In genomic region chr5:67579725-67580633, GRCm38 (mm10) we compare ENCODE assay signal across 9 mouse cellular contexts. TPM values are rescaled to one million over a fixed set of nuclear protein-coding genes. Genes with fewer than 3 reads are reported as not detected.
DNase-seq lines count a peak whose midpoint lies in the region; ATAC-seq and TF ChIP-seq lines count a peak whose summit lies in the region.
"Had no signal": no experiment of that assay in that cellular context is flagged by ENCODE, and none has a peak within 500 bp of the region (broad histone marks: within the 10 kb centered on the region; RNA-seq: fewer than 3 reads in every experiment).

No protein-coding gene starts in this region.

- H3K4me3 ChIP-seq in forebrain, embryonic 14.5 days (ENCODE audit: low read depth, low read length): no peak overlapping the region
- no peak overlapping the region for H3K4me3 ChIP-seq in forebrain, embryonic 11.5 days (ENCODE audit: low read depth, low read length)
- no peak overlapping the region for H3K4me3 ChIP-seq in left cerebral cortex, adult 2 months
- H3K4me3 ChIP-seq in CH12.LX (replicated peaks in 1 of 3; ENCODE audit: low read depth in 2 of 3, low read length in 2 of 3, poor library complexity in 1 of 3): no peak overlapping the region
- H3K4me3 ChIP-seq: heart, embryonic 15.5 days had no signal

- ATAC-seq in forebrain, embryonic 14.5 days: no peak
- ATAC-seq in forebrain, embryonic 11.5 days (replicated peaks; ENCODE audit: low FRiP score): no peak
- ATAC-seq in granulocyte monocyte progenitor cell, adult 5-6 weeks (replicated peaks; ENCODE audit: poor library complexity, severe bottlenecking): peak; percentile 65

- dilution Hi-C loops in CH12.LX (cut with MboI; ENCODE audit: extremely low pct_ligation_motif_present, extremely low pct_unique_long_range_greater_than_20kb, low sequenced_read_pairs): no loop called here

- DNase-seq in forebrain, embryonic 14.5 days (ENCODE audit: low spot score): peak; percentile 6
- DNase-seq in forebrain, embryonic 11.5 days (ENCODE audit: low spot score): no peak
- no peak for DNase-seq in left cerebral cortex, adult 2 months (ENCODE audit: extremely low spot score in 1 of 2, low spot score in 2 of 2)
- DNase-seq in left cerebral cortex, adult 8-10 months (ENCODE audit: low spot score in 2 of 2): no peak
- peak; percentile 31 for DNase-seq in CH12.LX (ENCODE audit: extremely low read depth)
- DNase-seq in cerebellum, postnatal 4 days (ENCODE audit: low spot score in 2 of 2): no peak
- no peak for DNase-seq in spleen, adult 12 weeks (ENCODE audit: low spot score)

- no peaks in the 10 kb centered on the region for H3K36me3 ChIP-seq in forebrain, embryonic 14.5 days (ENCODE audit: control insufficient read depth, insufficient read depth, low read length)
- H3K36me3 ChIP-seq in forebrain, embryonic 11.5 days (ENCODE audit: control insufficient read depth, insufficient read depth, low read length): no peaks in the 10 kb centered on the region
- H3K36me3 ChIP-seq in CH12.LX (replicated peaks in 1 of 2; ENCODE audit: control insufficient read depth in 1 of 2, insufficient read depth in 1 of 2, low read length in 1 of 2): no peaks in the 10 kb centered on the region
- H3K36me3 ChIP-seq: heart, embryonic 15.5 days had no signal

- TF ChIP-seq POLR2A in CH12.LX (IDR thresholded peaks at IDR 0.05; ENCODE audit: low read depth, low read length): no peak

- H3K4me1 ChIP-seq in forebrain, embryonic 14.5 days (ENCODE audit: control insufficient read depth, insufficient read depth, low read length): no peaks in the 10 kb centered on the region
- no peaks in the 10 kb centered on the region for H3K4me1 ChIP-seq in forebrain, embryonic 11.5 days (replicated peaks; ENCODE audit: control insufficient read depth, insufficient read depth, low read length)
- H3K4me1 ChIP-seq in CH12.LX (ENCODE audit: control insufficient read depth in 1 of 2, insufficient read depth in 2 of 2): peaks cover 9 to 23% of the 10 kb centered on the region in 2 experiments
- H3K4me1 ChIP-seq: heart, embryonic 15.5 days had no signal

- H3K79me2 ChIP-seq in CH12.LX (replicated peaks; ENCODE audit: control insufficient read depth, extremely low read depth, insufficient read depth, poor library complexity, severe bottlenecking): no peaks in the 10 kb centered on the region

- in situ Hi-C loops in CH12.LX (cut with MboI; ENCODE audit: low pct_ligation_motif_present, low pct_unique_long_range_greater_than_20kb, low sequenced_read_pairs): no loop called here

- H3K27me3 ChIP-seq in forebrain, embryonic 14.5 days (replicated peaks; ENCODE audit: control insufficient read depth, insufficient read depth, low read length): no peaks in the 10 kb centered on the region
- no peaks in the 10 kb centered on the region for H3K27me3 ChIP-seq in forebrain, embryonic 11.5 days (ENCODE audit: control insufficient read depth, insufficient read depth, low read length)
- no peaks in the 10 kb centered on the region for H3K27me3 ChIP-seq in CH12.LX (replicated peaks)
- H3K27me3 ChIP-seq: heart, embryonic 15.5 days had no signal

- intact Hi-C loops in left cerebral cortex, adult 2 months (cut with DNase I): no loop called here

- H3K27ac ChIP-seq in forebrain, embryonic 14.5 days (ENCODE audit: low read depth, low read length): no peak overlapping the region
- H3K27ac ChIP-seq in forebrain, embryonic 11.5 days (ENCODE audit: low read depth, low read length): no peak overlapping the region
- H3K27ac ChIP-seq in left cerebral cortex, adult 2 months: no peak overlapping the region
- no peak overlapping the region for H3K27ac ChIP-seq in CH12.LX (ENCODE audit: insufficient read depth, low read depth)
- H3K27ac ChIP-seq: heart, embryonic 15.5 days had no signal

- no peaks in the 10 kb centered on the region for H3K9me3 ChIP-seq in forebrain, embryonic 14.5 days (replicated peaks; ENCODE audit: control insufficient read depth, low read length)
- H3K9me3 ChIP-seq in forebrain, embryonic 11.5 days (ENCODE audit: control insufficient read depth, low read length): no peaks in the 10 kb centered on the region
- H3K9me3 ChIP-seq in CH12.LX (replicated peaks; ENCODE audit: low read length): no peaks in the 10 kb centered on the region
- H3K9me3 ChIP-seq: heart, embryonic 15.5 days had no signal

- peak; percentile 44 for TF ChIP-seq CTCF in left cerebral cortex, adult 2 months (IDR thresholded peaks at IDR 0.05)
- TF ChIP-seq CTCF in CH12.LX (conservative IDR thresholded peaks at IDR 0.05 in 1 of 2, IDR thresholded peaks at IDR 0.05 in 1 of 2; ENCODE audit: low read depth in 2 of 2, low read length in 2 of 2): peak; percentile 36 to 71; a peak in 3 of 4 replicates

- WGBS in forebrain, embryonic 14.5 days: 46% methylated on average over 6 of the region's 6 CpGs
- WGBS in forebrain, embryonic 11.5 days: 52% methylated on average over 6 of the region's 6 CpGs

- TF ChIP-seq EP300 in CH12.LX (IDR thresholded peaks at IDR 0.05; ENCODE audit: low read length): no peak

- H3K9ac ChIP-seq in forebrain, embryonic 14.5 days (ENCODE audit: low read length): no peak overlapping the region
- no peak overlapping the region for H3K9ac ChIP-seq in forebrain, embryonic 11.5 days (ENCODE audit: low read length)
- no peak overlapping the region for H3K9ac ChIP-seq in CH12.LX (ENCODE audit: insufficient read depth, low read depth)
- H3K9ac ChIP-seq: heart, embryonic 15.5 days had no signal

- no peak overlapping the region for H3K4me2 ChIP-seq in forebrain, embryonic 14.5 days (ENCODE audit: low read length)
- H3K4me2 ChIP-seq in forebrain, embryonic 11.5 days (ENCODE audit: low read depth, low read length, severe bottlenecking): no peak overlapping the region
- 0 out of 2 replicates have a peak overlapping the region, but pooled peaks have one; percentile 13 for H3K4me2 ChIP-seq in CH12.LX (ENCODE audit: insufficient read depth, low read depth, poor library complexity, severe bottlenecking)
- H3K4me2 ChIP-seq: heart, embryonic 15.5 days had no signal

- TF ChIP-seq RAD21 in CH12.LX (IDR thresholded peaks at IDR 0.05; ENCODE audit: low read depth, low read length): peak; percentile 43

TF ChIP-seq in CH12.LX, 34 proteins besides CTCF, POLR2A, EP300 and RAD21:
- TF ChIP-seq SMC3 (IDR thresholded peaks at IDR 0.05; ENCODE audit: low read depth, low read length) (peak; percentile 55), IRF4 (IDR thresholded peaks at IDR 0.05; ENCODE audit: low read depth, low read length) (no peak), ELF1 (IDR thresholded peaks at IDR 0.05; ENCODE audit: low read depth, low read length) (0 out of 2 replicates have a peak, but pooled peaks have one; percentile 9)

RNA-seq across cellular contexts. Expression of gene Shisa3, which starts 27.7 kb away (rescaled TPM):
- polyA plus RNA-seq in forebrain, embryonic 14.5 days (2014; fragmentation: Nextera tagmentation; extraction: Ambion mirVana): 0.04 and 0.80 TPM in 2 replicates
- 0.76 and 0.95 TPM in 2 replicates for polyA plus RNA-seq in forebrain, embryonic 11.5 days (2014; fragmentation: Nextera tagmentation; extraction: Ambion mirVana)
- total RNA-seq in left cerebral cortex, adult 2 months (2021): 1 to 10 TPM in 1 of 2 experiments, under 1 TPM in 1; 0.87 to 1.1 TPM
- total RNA-seq in left cerebral cortex, adult 8-10 months (2022): under 1 TPM; 0.78 to 0.95 (median 0.85) TPM
- total RNA-seq in CH12.LX (2012; rRNA removed) (not detected in 2 replicates), CH12.LX (2014; rRNA removed) (not detected in 2 replicates)
- polyA plus RNA-seq in CH12.LX (2012; ENCODE audit: insufficient read length, low read depth): not detected in 2 replicates
- not detected in 2 replicates for total RNA-seq in granulocyte monocyte progenitor cell, adult 5-6 weeks (2014; fragmentation: Nextera tagmentation)
- total RNA-seq in granulocyte monocyte progenitor cell, adult 5-6 weeks (2017): not detected in 2 replicates

Comparison
In these comparisons a context has a peak if more than half of its experiments do, and no peak if none do; other contexts are left out.
1. DNase-seq: peak in forebrain, embryonic 14.5 days (single experiment) and CH12.LX (single experiment); none in forebrain, embryonic 11.5 days (single experiment), left cerebral cortex, adult 2 months (0 of 2), left cerebral cortex, adult 8-10 months (0 of 2), cerebellum, postnatal 4 days (0 of 2) and spleen, adult 12 weeks (single experiment).